Mouse (Mus musculus) heart, postnatal 0 days (tissue): Measurements from ENCODE around the gene Gstm7. TPM values are rescaled to one million over a fixed set of nuclear protein-coding genes. Genes with fewer than 3 reads are reported as not detected.

ENCODE experiments used
- ATAC-seq: fragments of 200-750 bp; cut with Nextera tagmentation; 2 replicates; pipeline ENCODE4 v1.8.0; 2017; ENCODE audit warnings: low read depth, moderate number of reproducible peaks, moderate library complexity; ENCODE audit not compliant: insufficient read depth
- DNase-seq: peaks from one replicate; pipeline ENCODE4 v3.0.0-alpha.2; 2016; ENCODE audit warnings: low spot score
- H3K27ac ChIP-seq: fragments of 300-500 bp; sonication (generic); 2 replicates; pipeline ENCODE4 v1.5.1; 2014; ENCODE audit warnings: low read depth, mild to moderate bottlenecking
- H3K27me3 ChIP-seq: fragments of 300-500 bp; sonication (generic); 2 replicates; pipeline ENCODE4 v1.6.1; 2014; ENCODE audit warnings: low read length, mixed read lengths; ENCODE audit not compliant: control insufficient read depth, insufficient read depth
- H3K36me3 ChIP-seq: fragments of 300-500 bp; sonication (generic); replicated peaks from 2 replicates; pipeline ENCODE4 v1.6.1; 2014; ENCODE audit warnings: low read length, mixed read lengths; ENCODE audit not compliant: control insufficient read depth, insufficient read depth
- H3K4me1 ChIP-seq: fragments of 300-500 bp; sonication (generic); 2 replicates; pipeline ENCODE4 v1.6.1; 2014; ENCODE audit warnings: antibody characterized with exemption; ENCODE audit not compliant: control insufficient read depth, insufficient read depth
- H3K4me2 ChIP-seq: fragments of 300-500 bp; sonication (generic); 2 replicates; pipeline ENCODE4 v1.6.1; 2014; ENCODE audit warnings: low read depth, mild to moderate bottlenecking, low read length, moderate library complexity
- H3K4me3 ChIP-seq: fragments of 300-500 bp; sonication (generic); 2 replicates; pipeline ENCODE4 v1.5.1; 2014; ENCODE audit warnings: low read depth, low read length
- H3K9ac ChIP-seq: fragments of 300-500 bp; sonication (generic); replicated peaks from 2 replicates; pipeline ENCODE4 v1.6.1; 2014; ENCODE audit warnings: low read depth, low read length, mixed read lengths
- H3K9me3 ChIP-seq: fragments of 300-500 bp; sonication (generic); replicated peaks from 2 replicates; pipeline ENCODE4 v1.6.1; 2016; ENCODE audit warnings: low read length; ENCODE audit not compliant: control insufficient read depth
- CTCF ChIP-seq: IDR thresholded peaks from 2 replicates; pipeline ENCODE4 v1.5.1; 2016; ENCODE audit warnings: antibody characterized with exemption, control low read depth, low read depth
- EP300 ChIP-seq: IDR thresholded peaks from 2 replicates; pipeline ENCODE4 v1.6.1; 2016; ENCODE audit warnings: antibody characterized with exemption, low read depth
- WGBS: fragments of 180-500 bp; shearing (Covaris S2); extraction: QIAGEN DNeasy Blood & Tissue Kit; methylation state at CpG from one replicate; pipeline ENCODE4 v1.1.7; 2014; 5-methylcytosine and 5-hydroxymethylcytosine counted together
- polyA plus RNA-seq: library from polyadenylated mRNA; unstranded; fragments of >200 nt; fragmentation: Nextera tagmentation; extraction: Ambion mirVana; gene quantifications from 2 replicates; pipeline ENCODE4 v1.2.1, GENCODE M21; 2015
- total RNA-seq: library from RNA; depleted of rRNA; stranded (reverse); fragments of >200 nt; gene quantifications from 2 replicates; pipeline ENCODE4 v1.2.3, GENCODE M21; 2014; ENCODE audit warnings: low replicate concordance

Gene Gstm7
- total and polyA plus RNA-seq, 2 experiments from 2014 or later = 35.0 to 51.2 TPM

- WGBS = 69% methylated on average over 4 of the region's 4 CpGs
- Histone ChIP-seq H3K27me3 (no peaks in the 10 kb centered on the region), H3K27ac (no peak overlapping the region), H3K4me1 (peaks cover 15% of the 10 kb centered on the region), H3K36me3 (no peaks in the 10 kb centered on the region), H3K4me2 (no peak overlapping the region), H3K4me3 (no peak overlapping the region), H3K9me3 (no peaks in the 10 kb centered on the region), H3K9ac (no peak overlapping the region)
- DNase-seq (no peak), ATAC-seq (no peak)
- no peak for TF ChIP-seq CTCF
- no peak for TF ChIP-seq EP300
Measured at GRCm38 (mm10) chr3:107941261-107941660, 9.6 kb upstream of the Gstm7 start.

- no peaks in the 10 kb centered on the region for H3K9me3 ChIP-seq
- no peak for TF ChIP-seq EP300
- no peak for TF ChIP-seq CTCF
Measured at GRCm38 (mm10) chr3:107940524-107940923, 8.9 kb upstream of the Gstm7 start.

DNA sequence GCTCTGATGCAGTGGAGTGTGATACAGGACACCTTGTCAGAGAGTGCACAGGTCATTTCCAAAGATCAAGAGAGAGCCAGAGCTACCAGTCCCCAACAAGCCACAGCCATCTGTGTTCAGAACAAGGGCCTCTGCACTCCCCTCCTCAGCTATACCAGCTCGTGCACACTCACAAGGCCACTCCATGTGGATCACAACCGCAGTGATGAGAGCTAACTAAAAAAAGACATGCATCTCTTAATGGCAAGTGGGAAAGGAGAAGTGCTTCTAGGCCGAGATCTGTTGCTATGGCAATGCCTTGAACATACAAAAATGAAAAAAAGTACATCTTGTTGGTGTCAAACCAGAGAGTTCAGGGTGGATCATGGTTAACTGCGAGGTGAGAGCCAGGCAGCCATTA, 8.2 kb upstream of the Gstm7 start:
- no peak for DNase-seq
- H3K4me1 ChIP-seq = peaks cover 24% of the 10 kb centered on the region
- H3K27me3 ChIP-seq = no peaks in the 10 kb centered on the region
- no peak overlapping the region for H3K27ac ChIP-seq
- ATAC-seq = no peak
- H3K4me2 ChIP-seq = no peak overlapping the region
- WGBS = 64% methylated on average over 4 of the region's 4 CpGs
- no peaks in the 10 kb centered on the region for H3K36me3 ChIP-seq
- no peak overlapping the region for H3K9ac ChIP-seq
- TF ChIP-seq EP300 (no peak), CTCF (no peak)
- H3K9me3 ChIP-seq = no peaks in the 10 kb centered on the region
- no peak overlapping the region for H3K4me3 ChIP-seq

More at GRCm38 (mm10) chr3:107940524-107940923, 8.9 kb upstream of the Gstm7 start:
- DNase-seq (no peak), ATAC-seq (no peak)
- Histone ChIP-seq H3K27me3 (no peaks in the 10 kb centered on the region), H3K4me3 (no peak overlapping the region), H3K27ac (no peak overlapping the region), H3K36me3 (no peaks in the 10 kb centered on the region), H3K4me1 (peaks cover 23% of the 10 kb centered on the region), H3K9ac (no peak overlapping the region), H3K4me2 (no peak overlapping the region)
- 41% methylated on average over 7 of the region's 7 CpGs for WGBS

- no peak overlapping the region for H3K4me2 ChIP-seq
- H3K4me1 ChIP-seq = peaks cover 24% of the 10 kb centered on the region
- TF ChIP-seq CTCF (peak; percentile 76), EP300 (no peak)
- no peak overlapping the region for H3K27ac ChIP-seq
- peak; percentile 55 for DNase-seq
- no peak overlapping the region for H3K9ac ChIP-seq
- no peak overlapping the region for H3K4me3 ChIP-seq
- H3K27me3 ChIP-seq = no peaks in the 10 kb centered on the region
- WGBS = 38% methylated on average over 3 of the region's 3 CpGs
- no peaks in the 10 kb centered on the region for H3K9me3 ChIP-seq
- H3K36me3 ChIP-seq = no peaks in the 10 kb centered on the region
- peak; percentile 50; the same call in 1 of the 2 replicates for ATAC-seq
Measured at GRCm38 (mm10) chr3:107939403-107939802, 7.8 kb upstream of the Gstm7 start.

DNA sequence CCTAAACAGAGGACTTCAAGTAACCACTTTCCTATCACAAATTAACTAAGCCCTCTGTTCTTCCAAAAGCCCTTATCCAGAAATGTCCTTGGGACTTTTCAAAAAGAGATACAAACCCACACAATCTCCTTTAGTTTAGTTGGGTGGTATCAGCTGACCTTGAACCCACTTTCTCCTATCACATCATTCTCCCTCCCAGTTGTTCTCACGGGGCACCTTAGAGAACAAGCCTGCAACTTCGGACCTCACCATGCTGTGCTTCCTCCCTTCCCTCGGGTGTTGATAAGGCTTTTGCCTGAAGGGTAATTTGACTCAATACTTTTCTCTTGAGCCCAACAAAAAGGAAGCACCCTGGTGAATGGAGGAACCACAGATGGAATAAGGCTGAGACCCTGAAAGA, 4.3 kb upstream of the Gstm7 start:
- peaks cover 16% of the 10 kb centered on the region for H3K4me1 ChIP-seq
- no peaks in the 10 kb centered on the region for H3K36me3 ChIP-seq
- no peak for ATAC-seq
- H3K27ac ChIP-seq = no peak overlapping the region
- no peaks in the 10 kb centered on the region for H3K9me3 ChIP-seq
- TF ChIP-seq CTCF = no peak
- TF ChIP-seq EP300 = no peak
- DNase-seq = no peak
- H3K4me3 ChIP-seq = no peak overlapping the region
- no peaks in the 10 kb centered on the region for H3K27me3 ChIP-seq
- H3K9ac ChIP-seq = no peak overlapping the region
- 22% methylated on average over 3 of the region's 3 CpGs for WGBS
- H3K4me2 ChIP-seq = no peak overlapping the region

DNA sequence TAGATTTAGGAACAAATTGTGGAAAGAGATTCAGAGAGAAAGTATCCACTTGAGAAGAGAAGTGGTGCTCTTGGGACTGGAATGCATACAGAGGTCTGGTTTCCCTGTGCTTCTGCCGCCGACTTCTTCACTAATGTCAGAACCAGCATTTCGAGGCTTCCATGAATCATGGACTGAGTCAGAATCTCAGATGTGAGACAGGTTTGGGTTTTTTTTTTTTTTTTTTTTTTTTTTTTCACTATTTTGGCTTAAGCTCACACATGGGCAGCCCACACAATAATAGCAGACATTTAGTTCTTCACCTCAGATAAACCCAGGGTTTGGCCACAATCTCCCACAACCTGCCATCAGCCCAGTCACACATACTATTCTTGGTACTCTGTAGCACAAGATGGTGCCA, 3.7 kb upstream of the Gstm7 start:
- no peaks in the 10 kb centered on the region for H3K27me3 ChIP-seq
- no peak for ATAC-seq
- WGBS = 43% methylated on average over 3 of the region's 3 CpGs
- no peak overlapping the region for H3K4me3 ChIP-seq
- DNase-seq = no peak
- TF ChIP-seq EP300 = no peak
- no peak for TF ChIP-seq CTCF
- H3K9ac ChIP-seq = no peak overlapping the region
- H3K4me2 ChIP-seq = no peak overlapping the region
- H3K4me1 ChIP-seq = peaks cover 10% of the 10 kb centered on the region; the same call in 1 of the 2 replicates
- no peaks in the 10 kb centered on the region for H3K36me3 ChIP-seq
- H3K27ac ChIP-seq = no peak overlapping the region
- H3K9me3 ChIP-seq = no peaks in the 10 kb centered on the region
